Mouse (Mus musculus): ENCODE measurements around the gene Ccdc120.

Ccdc120 gene

GRCm38 (mm10) chrX:7750432-7751116 lies at the start of gene Ccdc120:
Ccdc120 (minus strand) TSS chrX:7750905.
- peak; percentile 37 for DNase-seq (ENCODE audit: low spot score)

- no peak for DNase-seq (ENCODE audit: low spot score)
Measured at GRCm38 (mm10) chrX:7797327-7797726, 46.6 kb upstream of the Ccdc120 start.

- DNase-seq (ENCODE audit: low spot score) = peak; percentile 31
Measured at GRCm38 (mm10) chrX:7795016-7795415, 44.3 kb upstream of the Ccdc120 start.

GRCm38 (mm10) chrX:7793361-7793760 lies 42.7 kb upstream of the Ccdc120 start:
- DNase-seq (ENCODE audit: low spot score) = peak; percentile 32

- peak; percentile 23 for DNase-seq (ENCODE audit: low spot score)
Measured at GRCm38 (mm10) chrX:7790309-7790708, 39.6 kb upstream of the Ccdc120 start.

- DNase-seq (ENCODE audit: low spot score) = peak; percentile 89
Measured at GRCm38 (mm10) chrX:7789542-7790136, 38.9 kb upstream of the Ccdc120 start, which contains the start of gene Gripap1. Gripap1 (plus strand) TSS chrX:7789765.

- no peak for DNase-seq (ENCODE audit: low spot score)
Measured at GRCm38 (mm10) chrX:7782603-7783092, 31.9 kb upstream of the Ccdc120 start.

- DNase-seq (ENCODE audit: low spot score) = no peak
Measured at GRCm38 (mm10) chrX:7779294-7779693, 28.6 kb upstream of the Ccdc120 start.

GRCm38 (mm10) chrX:7778450-7779244 lies 27.9 kb upstream of the Ccdc120 start:
- DNase-seq (ENCODE audit: low spot score) = no peak

- peak; percentile 40 for DNase-seq (ENCODE audit: low spot score)
Measured at GRCm38 (mm10) chrX:7776329-7777082, 25.8 kb upstream of the Ccdc120 start.

- DNase-seq (ENCODE audit: low spot score) = no peak
Measured at GRCm38 (mm10) chrX:7775501-7776205, 24.9 kb upstream of the Ccdc120 start.

GRCm38 (mm10) chrX:7772766-7773165 lies 22.1 kb upstream of the Ccdc120 start:
- DNase-seq (ENCODE audit: low spot score) = no peak

- DNase-seq (ENCODE audit: low spot score) = no peak
Measured at GRCm38 (mm10) chrX:7769302-7770017, 18.8 kb upstream of the Ccdc120 start.

GRCm38 (mm10) chrX:7765764-7766163 lies 15.1 kb upstream of the Ccdc120 start:
- DNase-seq (ENCODE audit: low spot score) = peak; percentile 77

GRCm38 (mm10) chrX:7765281-7765670 lies 14.6 kb upstream of the Ccdc120 start:
- DNase-seq (ENCODE audit: low spot score) = no peak

- DNase-seq (ENCODE audit: low spot score) = no peak
Measured at GRCm38 (mm10) chrX:7764657-7765280, 14.1 kb upstream of the Ccdc120 start.

- no peak for DNase-seq (ENCODE audit: low spot score)
Measured at GRCm38 (mm10) chrX:7763631-7764393, 13.1 kb upstream of the Ccdc120 start.

GRCm38 (mm10) chrX:7762921-7763197 lies 12.2 kb upstream of the Ccdc120 start:
- DNase-seq (ENCODE audit: low spot score) = no peak

- DNase-seq (ENCODE audit: low spot score) = peak; percentile 95
Measured at GRCm38 (mm10) chrX:7762137-7762920, 11.6 kb upstream of the Ccdc120 start, which contains the start of gene Tfe3. Tfe3 (plus strand) TSS chrX:7762560.
